Comparison of ENCODE assay signal across 17 mouse cellular contexts in the genomic region with DNA sequence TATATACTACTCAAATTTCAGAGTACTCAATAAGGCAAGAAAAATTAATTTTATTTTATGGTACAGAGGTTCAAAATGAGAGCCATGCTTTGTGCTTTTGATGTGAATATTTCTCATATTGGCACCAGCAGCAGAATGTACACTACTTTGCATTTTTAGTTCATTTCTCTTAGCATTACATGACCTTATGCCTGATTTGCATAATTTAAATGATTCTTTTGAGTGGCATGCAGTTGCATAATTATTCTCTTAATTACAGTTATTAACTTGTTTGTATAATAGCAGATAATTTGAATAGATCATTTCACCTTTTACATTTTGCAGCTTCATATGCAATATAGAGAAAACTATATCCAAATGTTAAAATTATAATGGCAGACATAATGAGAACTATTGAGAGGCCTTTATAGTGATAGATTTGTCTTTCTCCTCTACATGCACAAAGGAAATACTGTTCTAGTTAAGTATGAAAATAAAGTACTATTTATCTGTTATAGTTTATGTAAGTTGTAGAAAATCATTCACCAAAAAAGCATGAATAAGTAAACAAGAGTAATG.
"Had no signal": no experiment of that assay in that cellular context is flagged by ENCODE, and none has a peak within 500 bp of the region (broad histone marks: within the 10 kb centered on the region; RNA-seq: fewer than 3 reads in every experiment).

No protein-coding gene starts in this region.

- H3K27me3 ChIP-seq: lung, embryonic 15.5 days; megakaryocyte, embryonic 14.5 days; midbrain, embryonic 12.5 days; midbrain, embryonic 15.5 days; neural tube, embryonic 12.5 days; stomach, embryonic 15.5 days had no signal

- DNase-seq: liver, postnatal 0 days; lung, adult 2 months; lung, postnatal 14 days; lung, postnatal 36 days; right cerebral cortex, postnatal 14 days; thymus, adult 2 months; thymus, postnatal 25 days; thymus, postnatal 4 days had no signal

- H3K9ac ChIP-seq: liver, postnatal 0 days; lung, embryonic 15.5 days; midbrain, embryonic 12.5 days; midbrain, embryonic 15.5 days; neural tube, embryonic 12.5 days; stomach, embryonic 15.5 days had no signal

- H3K4me3 ChIP-seq: lung, embryonic 15.5 days; megakaryocyte, embryonic 14.5 days; midbrain, embryonic 12.5 days; midbrain, embryonic 15.5 days; neural tube, embryonic 12.5 days; stomach, embryonic 15.5 days had no signal

- ATAC-seq: liver, postnatal 0 days; lung, postnatal 0 days; midbrain, embryonic 15.5 days had no signal

- H3K9me3 ChIP-seq: lung, embryonic 15.5 days; megakaryocyte, embryonic 14.5 days; midbrain, embryonic 12.5 days; midbrain, embryonic 15.5 days; neural tube, embryonic 12.5 days; stomach, embryonic 15.5 days had no signal

- H3K4me1 ChIP-seq: lung, embryonic 15.5 days; megakaryocyte, embryonic 14.5 days; midbrain, embryonic 12.5 days; midbrain, embryonic 15.5 days; neural tube, embryonic 12.5 days; stomach, embryonic 15.5 days had no signal

- H3K36me3 ChIP-seq: lung, embryonic 15.5 days; midbrain, embryonic 12.5 days; midbrain, embryonic 15.5 days; neural tube, embryonic 12.5 days; stomach, embryonic 15.5 days had no signal

- H3K4me2 ChIP-seq: lung, embryonic 15.5 days; midbrain, embryonic 12.5 days; midbrain, embryonic 15.5 days; neural tube, embryonic 12.5 days; stomach, embryonic 15.5 days had no signal

- H3K27ac ChIP-seq: lung, embryonic 15.5 days; macrophage; midbrain, embryonic 12.5 days; midbrain, embryonic 15.5 days; neural tube, embryonic 12.5 days; stomach, embryonic 15.5 days; stomach, postnatal 0 days had no signal
